Mouse (Mus musculus) liver, adult 2 months (tissue): Measurements from ENCODE around the gene Unc5b.

Experiments
- CTCF ChIP-seq: fragments of 200-500 bp; IDR thresholded peaks from 2 replicates; pipeline ENCODE4 v1.5.1; 2011; ENCODE audit warnings: low read depth, low read length, control low read depth
- POLR2A ChIP-seq: fragments of 200-500 bp; IDR thresholded peaks from 2 replicates; pipeline ENCODE4 v1.6.1; 2011; ENCODE audit warnings: low read length, control low read depth; ENCODE audit not compliant: insufficient read depth; ENCODE audit errors: extremely low read depth

DNA sequence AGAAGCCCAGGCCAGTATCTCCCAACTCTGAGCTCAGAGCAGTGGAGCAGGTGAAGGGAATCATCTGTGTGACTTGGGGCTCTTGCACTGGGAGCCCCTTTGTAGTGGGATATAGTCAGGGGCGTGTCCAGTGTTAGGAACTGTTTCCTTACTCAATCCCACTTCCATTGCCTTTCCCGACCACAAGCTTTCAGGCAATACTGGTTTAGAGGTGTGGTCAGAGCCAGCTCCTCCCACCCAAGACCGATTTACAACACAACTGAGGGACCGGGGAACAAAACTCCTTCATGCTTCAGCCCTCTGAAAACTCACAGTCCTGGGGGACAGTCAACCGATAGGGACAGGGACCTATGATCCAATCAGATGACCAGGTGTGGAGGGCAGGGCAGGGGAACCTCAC, 110.9 kb downstream of the Unc5b start:
- TF ChIP-seq CTCF (no peak), POLR2A (no peak)
